Mouse (Mus musculus): ENCODE measurements around the gene Npff. TPM values are rescaled to one million over a fixed set of nuclear protein-coding genes. Genes with fewer than 3 reads are reported as not detected.

Gene Npff
- polyA plus RNA-seq, 1 experiment from 2014 or later, result 1.9 TPM

GRCm38 (mm10) chr15:102516293-102516692 is 8.4 kb downstream of the Npff start:
- H3K9ac ChIP-seq (ENCODE audit: low read depth, low read length), result peak overlapping the region; percentile 74
- no peaks in the 10 kb centered on the region for H3K36me3 ChIP-seq (ENCODE audit: control insufficient read depth, insufficient read depth, low read length)
- no peaks in the 10 kb centered on the region for H3K27me3 ChIP-seq (replicated peaks; ENCODE audit: control insufficient read depth, insufficient read depth, low read length)
- peak overlapping the region; percentile 92 for H3K4me2 ChIP-seq (ENCODE audit: low read depth, low read length)
- no peak for ATAC-seq
- H3K4me3 ChIP-seq (ENCODE audit: low read length), result peak overlapping the region; percentile 71
- no peaks in the 10 kb centered on the region for H3K9me3 ChIP-seq (ENCODE audit: control insufficient read depth, low read length)
- 5% methylated on average over 12 of the region's 12 CpGs for WGBS
- peaks cover 30% of the 10 kb centered on the region for H3K4me1 ChIP-seq (ENCODE audit: control insufficient read depth, insufficient read depth, low read length)
- peak overlapping the region; percentile 69 for H3K27ac ChIP-seq (ENCODE audit: low read length)

DNA sequence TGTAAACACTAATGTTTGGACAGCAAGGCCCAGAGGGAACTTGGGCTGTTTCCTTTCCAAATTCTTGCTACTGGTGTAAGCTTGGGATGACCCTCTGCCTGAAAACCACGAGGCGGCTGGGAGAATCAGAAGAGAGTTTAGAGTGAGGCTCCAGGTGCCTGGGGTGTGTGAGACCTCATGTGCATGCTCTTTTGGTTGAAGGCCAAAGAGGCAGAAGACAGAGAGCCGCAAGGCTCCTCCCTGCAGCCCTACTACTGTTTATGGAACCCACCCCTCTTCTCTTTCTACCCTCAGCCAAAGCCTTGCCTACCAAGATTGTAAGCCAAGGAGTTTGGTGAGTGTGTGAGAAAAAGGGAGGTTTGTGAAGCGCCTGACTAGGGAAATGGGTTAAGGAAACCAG is 9.0 kb downstream of the Npff start:
- no peaks in the 10 kb centered on the region for H3K27me3 ChIP-seq (replicated peaks; ENCODE audit: control insufficient read depth, insufficient read depth, low read length)
- H3K9ac ChIP-seq (ENCODE audit: low read depth, low read length), result peak overlapping the region; percentile 74; the same call in 1 of the 2 replicates
- H3K27ac ChIP-seq (ENCODE audit: low read length), result no peak overlapping the region; the same call in 1 of the 2 replicates
- H3K4me3 ChIP-seq (ENCODE audit: low read length), result peak overlapping the region; percentile 71
- no peaks in the 10 kb centered on the region for H3K9me3 ChIP-seq (ENCODE audit: control insufficient read depth, low read length)
- H3K4me1 ChIP-seq (ENCODE audit: control insufficient read depth, insufficient read depth, low read length), result peaks cover 34% of the 10 kb centered on the region
- ATAC-seq, result no peak
- 56% methylated on average over 4 of the region's 4 CpGs for WGBS
- no peaks in the 10 kb centered on the region for H3K36me3 ChIP-seq (ENCODE audit: control insufficient read depth, insufficient read depth, low read length)
- H3K4me2 ChIP-seq (ENCODE audit: low read depth, low read length), result peak overlapping the region; percentile 92

GRCm38 (mm10) chr15:102515261-102515660 is 9.5 kb downstream of the Npff start:
- Histone ChIP-seq H3K36me3 (ENCODE audit: control insufficient read depth, insufficient read depth, low read length) (no peaks in the 10 kb centered on the region), H3K27ac (ENCODE audit: low read length) (no peak overlapping the region), H3K4me2 (ENCODE audit: low read depth, low read length) (no peak overlapping the region), H3K4me3 (ENCODE audit: low read length) (no peak overlapping the region), H3K9me3 (ENCODE audit: control insufficient read depth, low read length) (no peaks in the 10 kb centered on the region), H3K9ac (ENCODE audit: low read depth, low read length) (no peak overlapping the region), H3K27me3 (replicated peaks; ENCODE audit: control insufficient read depth, insufficient read depth, low read length) (no peaks in the 10 kb centered on the region), H3K4me1 (ENCODE audit: control insufficient read depth, insufficient read depth, low read length) (peaks cover 31% of the 10 kb centered on the region)
- no peak for ATAC-seq
- 90% methylated on average over 2 of the region's 2 CpGs for WGBS

- H3K4me2 ChIP-seq (ENCODE audit: low read depth, low read length), result no peak overlapping the region
- H3K4me1 ChIP-seq (ENCODE audit: control insufficient read depth, insufficient read depth, low read length), result peaks cover 20% of the 10 kb centered on the region
These were observed 11.7 kb downstream of the Npff start for GRCm38 (mm10) chr15:102513004-102513403.

DNA sequence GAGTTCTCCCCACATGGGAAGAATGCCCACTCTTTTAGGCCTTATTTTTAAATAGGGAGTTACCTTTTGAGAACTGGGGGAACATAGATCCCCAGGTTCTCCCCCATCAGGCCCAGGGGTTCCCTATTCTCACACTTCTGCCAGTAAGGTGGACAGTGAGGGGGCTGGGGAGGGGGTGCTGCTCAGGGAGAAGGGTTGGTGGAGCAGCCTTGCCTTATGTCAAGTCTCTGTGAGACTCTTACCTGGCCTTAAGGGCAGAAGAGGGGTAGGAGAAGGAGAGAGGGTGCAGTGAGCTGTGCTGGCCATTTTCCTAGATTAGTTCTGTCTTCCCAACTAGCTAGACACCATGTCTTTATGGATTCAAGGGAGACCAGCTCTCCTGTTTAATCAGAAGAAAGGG is 12.3 kb downstream of the Npff start:
- peaks cover 20% of the 10 kb centered on the region for H3K4me1 ChIP-seq (ENCODE audit: control insufficient read depth, insufficient read depth, low read length)
- H3K27ac ChIP-seq (ENCODE audit: low read length), result no peak overlapping the region
- ATAC-seq, result no peak
- H3K4me3 ChIP-seq (ENCODE audit: low read length), result no peak overlapping the region
- H3K9me3 ChIP-seq (ENCODE audit: control insufficient read depth, low read length), result no peaks in the 10 kb centered on the region
- no peaks in the 10 kb centered on the region for H3K27me3 ChIP-seq (replicated peaks; ENCODE audit: control insufficient read depth, insufficient read depth, low read length)
- H3K4me2 ChIP-seq (ENCODE audit: low read depth, low read length), result no peak overlapping the region
- H3K36me3 ChIP-seq (ENCODE audit: control insufficient read depth, insufficient read depth, low read length), result no peaks in the 10 kb centered on the region
- H3K9ac ChIP-seq (ENCODE audit: low read depth, low read length), result no peak overlapping the region

More at GRCm38 (mm10) chr15:102513004-102513403, 11.7 kb downstream of the Npff start:
- Histone ChIP-seq H3K27ac (ENCODE audit: low read length) (no peak overlapping the region), H3K36me3 (ENCODE audit: control insufficient read depth, insufficient read depth, low read length) (no peaks in the 10 kb centered on the region), H3K9me3 (ENCODE audit: control insufficient read depth, low read length) (no peaks in the 10 kb centered on the region), H3K4me3 (ENCODE audit: low read length) (no peak overlapping the region), H3K9ac (ENCODE audit: low read depth, low read length) (no peak overlapping the region), H3K27me3 (replicated peaks; ENCODE audit: control insufficient read depth, insufficient read depth, low read length) (no peaks in the 10 kb centered on the region)
- no peak for ATAC-seq
- WGBS, result 80% methylated on average over 3 of the region's 3 CpGs

DNA sequence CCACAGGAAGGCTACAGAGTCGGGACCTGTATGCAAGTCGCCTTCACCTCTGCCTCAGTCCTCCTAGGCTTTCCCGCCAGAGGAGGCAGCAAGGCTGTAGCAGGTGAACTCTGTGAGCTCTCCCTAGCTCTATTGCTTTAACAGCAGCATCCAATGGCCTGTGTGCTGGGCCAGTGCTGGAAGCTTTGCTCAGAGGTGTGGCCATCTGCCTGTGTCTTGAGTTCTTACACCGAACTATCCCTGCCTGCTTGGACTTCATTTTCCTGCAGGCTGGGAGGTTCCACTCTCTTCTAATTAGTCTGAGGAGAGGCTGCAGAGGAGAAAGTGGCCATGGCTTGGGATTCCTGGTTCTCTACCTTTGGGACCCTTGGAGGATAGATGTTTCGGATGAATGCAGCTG is 12.7 kb downstream of the Npff start:
- Histone ChIP-seq H3K4me3 (ENCODE audit: low read length) (no peak overlapping the region), H3K27ac (ENCODE audit: low read length) (0 out of 2 replicates have a peak overlapping the region, but pooled peaks have one; percentile 72), H3K9me3 (ENCODE audit: control insufficient read depth, low read length) (no peaks in the 10 kb centered on the region), H3K27me3 (replicated peaks; ENCODE audit: control insufficient read depth, insufficient read depth, low read length) (no peaks in the 10 kb centered on the region), H3K36me3 (ENCODE audit: control insufficient read depth, insufficient read depth, low read length) (no peaks in the 10 kb centered on the region), H3K9ac (ENCODE audit: low read depth, low read length) (0 out of 2 replicates have a peak overlapping the region, but pooled peaks have one; percentile 35), H3K4me2 (ENCODE audit: low read depth, low read length) (no peak overlapping the region), H3K4me1 (ENCODE audit: control insufficient read depth, insufficient read depth, low read length) (peaks cover 20% of the 10 kb centered on the region)
- WGBS, result 38% methylated on average over 5 of the region's 5 CpGs
- ATAC-seq, result no peak

DNA sequence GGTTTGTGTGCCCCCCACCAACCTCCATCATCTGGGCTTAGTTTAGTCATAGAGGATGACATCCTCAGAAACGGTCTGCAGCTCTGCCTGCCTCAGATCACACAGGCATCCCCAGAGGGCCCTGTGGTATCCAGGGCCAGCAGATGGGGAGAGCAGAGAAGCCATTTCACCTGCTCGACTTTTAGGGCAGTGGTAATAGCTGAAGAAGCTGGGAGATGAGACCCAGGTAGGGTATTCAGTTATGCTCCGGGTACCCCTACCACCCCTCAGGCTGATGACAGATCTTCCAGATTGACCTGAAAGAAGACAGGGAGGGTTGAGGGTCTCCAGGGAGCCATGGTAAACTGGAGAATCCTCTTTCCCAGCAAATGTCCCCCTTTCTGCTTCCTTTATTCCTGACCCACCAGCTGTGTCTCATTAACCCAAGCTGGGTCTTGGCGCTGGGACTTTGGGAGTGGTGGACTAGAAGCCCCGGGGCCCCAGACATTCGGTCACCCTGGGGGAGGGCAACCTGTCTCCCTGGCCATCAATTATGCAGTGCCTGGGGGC is 13.4 kb downstream of the Npff start:
- Histone ChIP-seq H3K9me3 (ENCODE audit: control insufficient read depth, low read length) (no peaks in the 10 kb centered on the region), H3K4me1 (ENCODE audit: control insufficient read depth, insufficient read depth, low read length) (peaks cover 22% of the 10 kb centered on the region), H3K27ac (ENCODE audit: low read length) (peak overlapping the region; percentile 72; the same call in 1 of the 2 replicates), H3K4me2 (ENCODE audit: low read depth, low read length) (peak overlapping the region; percentile 98; the same call in 1 of the 2 replicates), H3K9ac (ENCODE audit: low read depth, low read length) (0 out of 2 replicates have a peak overlapping the region, but pooled peaks have one; percentile 0), H3K27me3 (replicated peaks; ENCODE audit: control insufficient read depth, insufficient read depth, low read length) (no peaks in the 10 kb centered on the region), H3K36me3 (ENCODE audit: control insufficient read depth, insufficient read depth, low read length) (no peaks in the 10 kb centered on the region), H3K4me3 (ENCODE audit: low read length) (no peak overlapping the region)
- 19% methylated on average over 6 of the region's 6 CpGs for WGBS
- no peak for ATAC-seq

GRCm38 (mm10) chr15:102510590-102511284 is 14.0 kb downstream of the Npff start:
- peak overlapping the region; percentile 77 for H3K4me3 ChIP-seq (ENCODE audit: low read length)
- peak overlapping the region; percentile 72 for H3K27ac ChIP-seq (ENCODE audit: low read length)
- peak; percentile 93 for ATAC-seq
- 3% methylated on average over 34 of the region's 34 CpGs for WGBS
- no peaks in the 10 kb centered on the region for H3K9me3 ChIP-seq (ENCODE audit: control insufficient read depth, low read length)
- peak overlapping the region; percentile 98 for H3K4me2 ChIP-seq (ENCODE audit: low read depth, low read length)
- peaks cover 20% of the 10 kb centered on the region for H3K4me1 ChIP-seq (ENCODE audit: control insufficient read depth, insufficient read depth, low read length)
- H3K36me3 ChIP-seq (ENCODE audit: control insufficient read depth, insufficient read depth, low read length), result no peaks in the 10 kb centered on the region
- H3K27me3 ChIP-seq (replicated peaks; ENCODE audit: control insufficient read depth, insufficient read depth, low read length), result no peaks in the 10 kb centered on the region
- H3K9ac ChIP-seq (ENCODE audit: low read depth, low read length), result peak overlapping the region; percentile 77

DNA sequence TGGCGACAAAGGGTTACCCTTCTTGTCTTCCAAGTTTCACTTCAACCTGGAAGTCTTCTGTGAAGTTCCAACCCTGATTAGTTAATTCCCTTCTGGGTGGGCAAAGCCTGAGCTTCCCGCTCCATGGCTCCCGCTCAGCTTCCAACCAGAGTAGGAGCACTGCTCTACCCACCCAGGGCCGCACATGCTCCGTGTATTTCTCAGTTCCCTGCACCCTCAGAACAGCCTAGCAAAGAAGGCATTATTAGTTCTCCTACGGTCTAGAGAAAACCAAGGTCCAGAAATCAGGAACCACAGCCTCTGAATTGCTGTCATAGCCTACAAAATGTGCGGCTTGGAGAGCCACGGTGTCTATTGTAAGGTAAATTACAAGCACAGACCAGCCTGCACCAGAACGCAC is 14.6 kb downstream of the Npff start:
- peak overlapping the region; percentile 72 for H3K27ac ChIP-seq (ENCODE audit: low read length)
- 6% methylated on average over 9 of the region's 9 CpGs for WGBS
- no peaks in the 10 kb centered on the region for H3K27me3 ChIP-seq (replicated peaks; ENCODE audit: control insufficient read depth, insufficient read depth, low read length)
- peak; percentile 43 for ATAC-seq
- H3K4me2 ChIP-seq (ENCODE audit: low read depth, low read length), result peak overlapping the region; percentile 98
- H3K9ac ChIP-seq (ENCODE audit: low read depth, low read length), result peak overlapping the region; percentile 77
- peak overlapping the region; percentile 77 for H3K4me3 ChIP-seq (ENCODE audit: low read length)
- H3K9me3 ChIP-seq (ENCODE audit: control insufficient read depth, low read length), result no peaks in the 10 kb centered on the region
- H3K4me1 ChIP-seq (ENCODE audit: control insufficient read depth, insufficient read depth, low read length), result peaks cover 19% of the 10 kb centered on the region
- 0 out of 2 replicates have a peak, but pooled peaks cover under 1% of the 10 kb centered on the region for H3K36me3 ChIP-seq (ENCODE audit: control insufficient read depth, insufficient read depth, low read length)
